Mouse (Mus musculus) adrenal gland, postnatal 0 days (tissue): ENCODE data around the gene Slf1. TPM values are rescaled to one million over a fixed set of nuclear protein-coding genes. Genes with fewer than 3 reads are reported as not detected.

Source experiments
- polyA plus RNA-seq: library from polyadenylated mRNA; unstranded; fragments of >200 nt; fragmentation: Nextera tagmentation; extraction: Ambion mirVana; gene quantifications from 2 replicates; pipeline ENCODE4 v1.2.1, GENCODE M21; 2015

Slf1 gene
- polyA plus RNA-seq, result 20.4 and 25.1 TPM in 2 replicates

GRCm38 (mm10) chr13:77134931-77135620 lies at the start of gene Slf1, which contains the start of gene 2210408I21Rik:
TSS of gene Slf1 (minus strand) at chr13:77135473.
TSS of gene 2210408I21Rik (plus strand) at chr13:77135540.

Other genes with a start within 250 kb of the Slf1 start
- gene 2210408I21Rik, start 67 bp upstream of the Slf1 start, polyA plus RNA-seq, result 11.9 and 16.1 TPM in 2 replicates